Mouse (Mus musculus): ENCODE measurements at regions not wholly inside any gene's neighbourhood (a gene's known extent, or its start where the extent isn't known, plus 50 kb on each side); places are given as distances from the start of the nearest gene placed in this dataset.
A peak's percentile ranks its signal among the peaks of the same experiment; 100 is the strongest.
"Not testable (repeated sequence)": the region's sequence is repeated elsewhere in the genome, so short reads cannot be mapped to it uniquely, and the experiment has no call there.

DNA sequence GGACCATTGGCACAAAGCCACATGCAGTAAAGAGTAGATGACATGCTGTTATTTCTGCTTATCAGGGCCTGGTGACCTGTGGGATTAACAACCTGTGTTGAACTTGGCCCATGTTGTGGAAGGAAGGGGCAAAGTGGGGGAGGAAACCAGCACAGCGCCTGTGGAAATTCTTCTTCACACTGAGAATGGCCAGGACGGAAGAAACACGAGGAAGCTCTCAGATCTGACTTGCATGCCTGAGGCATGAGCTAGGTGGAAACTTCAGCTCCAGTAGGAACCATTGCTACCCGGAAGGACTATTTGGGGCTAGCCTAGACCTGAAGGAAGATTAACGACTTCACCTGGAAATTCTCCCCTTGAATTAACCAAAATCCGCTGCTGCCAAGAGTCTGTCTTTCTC lies 88.5 kb upstream of the Akt3 start:
- peaks cover 3% of the 10 kb centered on the region; the same call in 1 of the 2 replicates for H3K4me1 ChIP-seq
- no peak overlapping the region for H3K27ac ChIP-seq
- no peaks in the 10 kb centered on the region for H3K27me3 ChIP-seq
- no peak overlapping the region for H3K4me3 ChIP-seq
- H3K9ac ChIP-seq: no peak overlapping the region
- no peak for ATAC-seq (ENCODE audit: insufficient number of reproducible peaks, insufficient read depth, low FRiP score, low TSS enrichment)
- H3K4me2 ChIP-seq (replicated peaks): no peak overlapping the region
- no peaks in the 10 kb centered on the region for H3K9me3 ChIP-seq
- WGBS: 76% methylated on average over 6 of the region's 6 CpGs
- no peaks in the 10 kb centered on the region for H3K36me3 ChIP-seq

GRCm38 (mm10) chr1:177345540-177345939 lies 87.5 kb upstream of the Akt3 start:
- Histone ChIP-seq H3K4me3 (no peak overlapping the region), H3K4me2 (replicated peaks) (no peak overlapping the region), H3K36me3 (no peaks in the 10 kb centered on the region), H3K27me3 (no peaks in the 10 kb centered on the region), H3K27ac (no peak overlapping the region), H3K4me1 (peaks cover 3% of the 10 kb centered on the region; the same call in 1 of the 2 replicates), H3K9ac (no peak overlapping the region), H3K9me3 (no peaks in the 10 kb centered on the region)
- ATAC-seq (ENCODE audit: insufficient number of reproducible peaks, insufficient read depth, low FRiP score, low TSS enrichment): no peak
- 84% methylated on average over 6 of the region's 6 CpGs for WGBS

- Histone ChIP-seq H3K9ac (no peak overlapping the region), H3K9me3 (no peaks in the 10 kb centered on the region), H3K4me3 (no peak overlapping the region), H3K36me3 (no peaks in the 10 kb centered on the region), H3K27ac (no peak overlapping the region), H3K27me3 (no peaks in the 10 kb centered on the region), H3K4me2 (replicated peaks) (no peak overlapping the region), H3K4me1 (peaks cover 3% of the 10 kb centered on the region; the same call in 1 of the 2 replicates)
- WGBS: 81% methylated on average over 4 of the region's 4 CpGs
- no peak for ATAC-seq (ENCODE audit: insufficient number of reproducible peaks, insufficient read depth, low FRiP score, low TSS enrichment)
These were observed 85.9 kb upstream of the Akt3 start for GRCm38 (mm10) chr1:177343949-177344348.

DNA sequence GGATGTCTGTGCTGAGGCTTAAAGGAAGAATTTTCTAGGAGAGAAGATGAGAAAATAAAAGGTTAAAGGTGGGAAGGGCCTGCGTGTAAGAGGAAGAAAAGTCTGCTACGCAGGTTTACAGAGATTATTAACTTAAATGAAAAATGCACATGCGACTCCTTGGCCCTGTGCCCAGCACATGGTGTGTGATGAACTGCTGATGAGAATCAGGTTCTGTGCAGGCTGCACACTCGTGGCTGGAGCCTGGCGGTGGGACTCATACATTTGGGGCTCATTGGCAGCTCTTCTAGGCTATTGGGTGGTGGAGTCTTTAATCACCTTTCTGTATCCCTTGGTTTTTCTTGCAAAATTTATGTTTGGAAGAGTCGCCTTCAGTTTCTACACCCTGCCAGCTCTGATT lies 85.1 kb upstream of the Akt3 start:
- H3K9ac ChIP-seq: no peak overlapping the region
- H3K4me3 ChIP-seq: no peak overlapping the region
- H3K9me3 ChIP-seq: no peaks in the 10 kb centered on the region
- H3K36me3 ChIP-seq: no peaks in the 10 kb centered on the region
- H3K4me1 ChIP-seq: peaks cover 5% of the 10 kb centered on the region; the same call in 1 of the 2 replicates
- no peak overlapping the region for H3K4me2 ChIP-seq (replicated peaks)
- no peak overlapping the region for H3K27ac ChIP-seq
- WGBS: 29% methylated on average over 6 of the region's 6 CpGs
- no peak for ATAC-seq (ENCODE audit: insufficient number of reproducible peaks, insufficient read depth, low FRiP score, low TSS enrichment)
- H3K27me3 ChIP-seq: no peaks in the 10 kb centered on the region

DNA sequence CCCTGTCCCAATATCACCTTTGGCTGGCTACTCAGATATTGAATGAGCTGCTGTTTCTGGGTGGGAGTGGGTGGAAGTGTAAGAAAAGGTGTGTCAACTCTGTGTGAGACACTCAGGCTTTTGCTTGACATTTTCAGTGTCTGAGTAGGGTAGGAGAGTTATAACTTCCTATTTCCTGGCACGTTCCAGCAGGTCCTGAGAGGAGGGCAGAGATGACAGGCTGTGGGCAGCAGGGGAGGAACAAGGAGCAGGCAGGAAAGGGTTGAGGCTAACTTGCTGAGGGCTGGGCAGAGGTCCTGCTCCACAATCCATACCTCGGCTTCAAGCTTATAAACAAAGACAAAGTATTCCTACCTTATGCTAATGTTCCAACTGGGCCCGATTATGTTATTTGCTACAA lies 82.2 kb upstream of the Akt3 start:
- Histone ChIP-seq H3K9me3 (no peaks in the 10 kb centered on the region), H3K4me2 (replicated peaks) (no peak overlapping the region), H3K4me3 (no peak overlapping the region), H3K36me3 (no peaks in the 10 kb centered on the region), H3K4me1 (peaks cover 5% of the 10 kb centered on the region; the same call in 1 of the 2 replicates), H3K9ac (no peak overlapping the region), H3K27ac (no peak overlapping the region), H3K27me3 (no peaks in the 10 kb centered on the region)
- WGBS: 72% methylated on average over 3 of the region's 3 CpGs
- no peak for ATAC-seq (ENCODE audit: insufficient number of reproducible peaks, insufficient read depth, low FRiP score, low TSS enrichment)

DNA sequence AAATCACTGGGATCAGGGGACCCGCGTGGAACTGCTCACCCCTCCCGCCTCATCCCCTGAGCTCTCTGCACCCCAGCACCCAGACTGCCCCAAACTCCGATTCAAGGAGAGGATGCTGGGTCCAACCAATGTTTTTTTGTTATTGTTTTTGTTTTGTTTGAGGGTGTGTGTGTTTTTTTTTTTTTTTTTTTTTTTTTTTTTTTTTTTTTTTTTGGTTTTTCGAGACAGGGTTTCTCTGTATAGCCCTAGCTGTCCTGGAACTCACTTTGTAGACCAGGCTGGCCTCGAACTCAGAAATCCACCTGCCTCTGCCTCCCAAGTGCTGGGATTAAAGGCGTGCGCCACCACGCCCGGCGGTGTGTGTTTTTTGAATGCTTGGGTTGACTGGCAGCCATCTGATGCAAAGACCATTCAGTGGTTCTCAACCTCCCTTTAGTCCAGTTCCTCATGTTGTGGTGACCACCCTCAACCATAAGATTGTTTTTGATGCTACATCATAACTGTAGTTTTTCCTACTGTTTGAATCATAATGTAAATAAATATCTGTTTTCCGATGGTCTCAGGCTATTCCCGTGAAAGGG lies 81.3 kb upstream of the Akt3 start:
- peak; percentile 19; the same call in 1 of the 2 replicates for ATAC-seq (ENCODE audit: insufficient number of reproducible peaks, insufficient read depth, low FRiP score, low TSS enrichment)
- H3K9me3 ChIP-seq, H3K4me1 ChIP-seq, H3K27me3 ChIP-seq, H3K36me3 ChIP-seq: not testable (repeated sequence)
- H3K4me2 ChIP-seq (replicated peaks): peak overlapping the region; percentile 67
- 63% methylated on average over 12 of the region's 13 CpGs for WGBS
- peak overlapping the region; percentile 46 for H3K9ac ChIP-seq
- 0 out of 2 replicates have a peak overlapping the region, but pooled peaks have one; percentile 12 for H3K27ac ChIP-seq
- H3K4me3 ChIP-seq: peak overlapping the region; percentile 38

- peak; percentile 72 for ATAC-seq (ENCODE audit: insufficient number of reproducible peaks, insufficient read depth, low FRiP score, low TSS enrichment)
- WGBS: 4% methylated on average over 32 of the region's 32 CpGs
- H3K4me2 ChIP-seq (replicated peaks): peak overlapping the region; percentile 67
These were observed 80.6 kb upstream of the Akt3 start for GRCm38 (mm10) chr1:177338466-177339206.

DNA sequence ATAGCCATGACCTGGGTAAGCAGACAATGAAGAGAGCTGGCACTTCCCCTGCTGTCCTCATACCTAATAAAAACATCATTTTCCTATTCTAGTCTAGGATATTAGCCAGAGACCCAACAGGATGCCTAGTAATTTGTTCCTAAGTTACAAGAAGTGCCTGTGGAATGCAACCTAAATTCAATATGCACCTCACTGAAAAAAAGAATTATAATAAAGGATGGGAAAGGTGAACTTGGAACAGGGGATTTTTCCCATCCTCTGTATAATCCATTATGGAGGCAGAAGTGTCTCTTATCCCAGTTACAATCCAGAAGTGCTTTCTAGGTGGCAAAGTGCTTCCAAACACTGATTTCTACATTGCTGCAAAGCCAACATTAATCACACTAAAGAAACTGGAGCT lies 79.8 kb upstream of the Akt3 start:
- H3K4me1 ChIP-seq: 0 out of 2 replicates have a peak, but pooled peaks cover 2% of the 10 kb centered on the region
- no peak for ATAC-seq (ENCODE audit: insufficient number of reproducible peaks, insufficient read depth, low FRiP score, low TSS enrichment)
- H3K27me3 ChIP-seq: no peaks in the 10 kb centered on the region
- H3K9ac ChIP-seq: no peak overlapping the region
- no peak overlapping the region for H3K27ac ChIP-seq
- no peaks in the 10 kb centered on the region for H3K9me3 ChIP-seq
- no peak overlapping the region for H3K4me2 ChIP-seq (replicated peaks)
- no peaks in the 10 kb centered on the region for H3K36me3 ChIP-seq
- no peak overlapping the region for H3K4me3 ChIP-seq

More at GRCm38 (mm10) chr1:177338466-177339206, 80.6 kb upstream of the Akt3 start:
- no peaks in the 10 kb centered on the region for H3K27me3 ChIP-seq
- no peaks in the 10 kb centered on the region for H3K9me3 ChIP-seq
- H3K36me3 ChIP-seq: no peaks in the 10 kb centered on the region
- H3K9ac ChIP-seq: peak overlapping the region; percentile 46
- H3K27ac ChIP-seq: peak overlapping the region; percentile 12; the same call in 1 of the 2 replicates
- H3K4me3 ChIP-seq: peak overlapping the region; percentile 38
- peaks cover 5% of the 10 kb centered on the region; the same call in 1 of the 2 replicates for H3K4me1 ChIP-seq

DNA sequence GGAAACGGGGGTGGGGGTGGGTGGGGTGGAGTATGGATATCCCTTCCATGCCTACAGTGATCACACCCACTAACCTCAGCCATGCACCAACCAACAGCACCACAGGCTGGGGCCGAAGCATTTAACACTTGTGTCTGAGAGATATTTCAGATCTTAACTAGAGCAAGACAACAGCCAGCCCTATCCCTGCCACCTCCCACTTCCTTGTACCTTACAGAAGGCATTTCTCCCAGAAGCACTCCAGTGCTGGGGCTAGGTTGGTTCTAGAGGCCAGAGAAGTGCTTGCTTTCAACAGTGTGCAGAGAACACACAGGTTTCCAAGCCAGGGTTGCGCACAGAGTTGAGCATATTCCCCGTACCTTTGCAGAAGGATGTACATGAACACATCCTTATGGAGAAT lies 79.1 kb upstream of the Akt3 start:
- 0 out of 2 replicates have a peak, but pooled peaks cover 2% of the 10 kb centered on the region for H3K4me1 ChIP-seq
- no peak overlapping the region for H3K9ac ChIP-seq
- H3K36me3 ChIP-seq: no peaks in the 10 kb centered on the region
- H3K4me2 ChIP-seq (replicated peaks): no peak overlapping the region
- WGBS: 77% methylated on average over 4 of the region's 4 CpGs
- no peak overlapping the region for H3K4me3 ChIP-seq
- H3K27ac ChIP-seq: no peak overlapping the region
- no peaks in the 10 kb centered on the region for H3K27me3 ChIP-seq
- no peak for ATAC-seq (ENCODE audit: insufficient number of reproducible peaks, insufficient read depth, low FRiP score, low TSS enrichment)
- H3K9me3 ChIP-seq: no peaks in the 10 kb centered on the region

- Histone ChIP-seq H3K4me1 (0 out of 2 replicates have a peak, but pooled peaks cover 2% of the 10 kb centered on the region), H3K9ac (no peak overlapping the region), H3K9me3 (no peaks in the 10 kb centered on the region), H3K36me3 (no peaks in the 10 kb centered on the region), H3K27me3 (no peaks in the 10 kb centered on the region), H3K4me3 (no peak overlapping the region), H3K27ac (no peak overlapping the region), H3K4me2 (replicated peaks) (no peak overlapping the region)
- ATAC-seq (ENCODE audit: insufficient number of reproducible peaks, insufficient read depth, low FRiP score, low TSS enrichment): no peak
- 81% methylated on average over 2 of the region's 2 CpGs for WGBS
These were observed 78.4 kb upstream of the Akt3 start for GRCm38 (mm10) chr1:177336436-177336835.

DNA sequence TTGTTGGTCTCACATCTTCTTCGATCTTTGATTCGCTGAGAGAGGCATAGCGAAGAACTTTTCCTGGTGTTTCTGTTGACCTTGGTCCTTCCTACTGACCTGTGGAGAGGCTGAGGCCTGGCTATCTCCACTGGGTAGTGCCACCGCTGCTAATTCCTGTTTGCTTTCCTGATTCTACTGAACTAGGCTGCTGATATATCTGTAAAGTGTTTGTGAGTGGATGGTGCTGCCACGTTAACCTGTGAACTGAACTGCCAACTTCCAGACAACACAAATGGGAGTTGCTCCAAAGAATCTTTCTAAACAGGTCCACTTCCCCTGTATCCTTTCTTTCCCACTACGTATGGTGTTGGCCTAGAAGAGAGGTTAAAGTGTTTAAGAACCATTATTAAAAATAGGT lies 78.0 kb upstream of the Akt3 start:
- Histone ChIP-seq H3K27ac (no peak overlapping the region), H3K4me1 (0 out of 2 replicates have a peak, but pooled peaks cover 2% of the 10 kb centered on the region), H3K4me2 (replicated peaks) (no peak overlapping the region), H3K9me3 (no peaks in the 10 kb centered on the region), H3K36me3 (no peaks in the 10 kb centered on the region), H3K4me3 (no peak overlapping the region), H3K27me3 (no peaks in the 10 kb centered on the region), H3K9ac (no peak overlapping the region)
- no peak for ATAC-seq (ENCODE audit: insufficient number of reproducible peaks, insufficient read depth, low FRiP score, low TSS enrichment)
- 86% methylated on average over 6 of the region's 6 CpGs for WGBS

- H3K4me2 ChIP-seq (replicated peaks): peak overlapping the region; percentile 83
- 0 out of 2 replicates have a peak, but pooled peaks cover 2% of the 10 kb centered on the region for H3K4me1 ChIP-seq
- H3K27me3 ChIP-seq: peaks cover 4% of the 10 kb centered on the region; the same call in 1 of the 2 replicates
- WGBS: 34% methylated on average over 4 of the region's 4 CpGs
- no peaks in the 10 kb centered on the region for H3K36me3 ChIP-seq
- H3K9ac ChIP-seq: no peak overlapping the region
- ATAC-seq (ENCODE audit: insufficient number of reproducible peaks, insufficient read depth, low FRiP score, low TSS enrichment): no peak
- H3K27ac ChIP-seq: no peak overlapping the region
- no peaks in the 10 kb centered on the region for H3K9me3 ChIP-seq
- H3K4me3 ChIP-seq: 0 out of 2 replicates have a peak overlapping the region, but pooled peaks have one; percentile 41
These were observed 65.4 kb upstream of the Akt3 start for GRCm38 (mm10) chr1:177323366-177323765.

Measured in embryonic facial prominence, embryonic 12.5 days (tissue).